Mouse (Mus musculus) adrenal gland, adult (tissue): Measurements from ENCODE around the gene Efs.
"Not testable (repeated sequence)": the region's sequence is repeated elsewhere in the genome, so short reads cannot be mapped to it uniquely, and the experiment has no call there.

Source experiments
- DNase-seq, 2 experiments: peaks; one replicate each; pipeline ENCODE4 v3.0.0; 2022 to 2023; ENCODE audit warnings: low spot score in 1 of 2; ENCODE audit not compliant: inconsistent age in 2 of 2

The Efs gene

GRCm38 (mm10) chr14:54925349-54926342 lies at the start of gene Efs:
Gene Efs, minus strand, starts transcription at chr14:54926126.
- DNase-seq: peak; percentile 31 to 70

- no peak for DNase-seq
Measured at GRCm38 (mm10) chr14:54974068-54974791, 48.3 kb upstream of the Efs start.

DNA sequence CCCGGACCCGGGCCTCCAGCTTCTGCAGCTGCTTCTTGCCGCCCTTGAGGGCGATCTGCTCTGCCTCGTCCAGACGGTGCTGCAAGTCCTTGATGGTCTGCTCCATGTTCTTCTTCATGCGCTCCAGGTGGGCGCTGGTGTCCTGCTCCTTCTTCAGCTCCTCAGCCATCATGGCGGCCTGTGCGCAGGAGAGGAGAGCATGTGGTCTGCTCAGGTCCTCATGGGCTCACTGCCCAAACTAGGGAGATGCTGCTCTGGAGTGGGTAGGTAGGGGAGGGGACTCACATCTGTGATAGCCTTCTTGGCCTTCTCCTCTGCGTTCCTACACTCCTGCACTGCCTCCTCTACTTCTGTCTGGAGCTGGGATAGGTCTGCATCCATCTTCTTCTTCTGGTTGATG lies 46.9 kb upstream of the Efs start:
- DNase-seq: not testable (repeated sequence)

GRCm38 (mm10) chr14:54968344-54968743 lies 42.4 kb upstream of the Efs start:
- DNase-seq: no peak

DNA sequence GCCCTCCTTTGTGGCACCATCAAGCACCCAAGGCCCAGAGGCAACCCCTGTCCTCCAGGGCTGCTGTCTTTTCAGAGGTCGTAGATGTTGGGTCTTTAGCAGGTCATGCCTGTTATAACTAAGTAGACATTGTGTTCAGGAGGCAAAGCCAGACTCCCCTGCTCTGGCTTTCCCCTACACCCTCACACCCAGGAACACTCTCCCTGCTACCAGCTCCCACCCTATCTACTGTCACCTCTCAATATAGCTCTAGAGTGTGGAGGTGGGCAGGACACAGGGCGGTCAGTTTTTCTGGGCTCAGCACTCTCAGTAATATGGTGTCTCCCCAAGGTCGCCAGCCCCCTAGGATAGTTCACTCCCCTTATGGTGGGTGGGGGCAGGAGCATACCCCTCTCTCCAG lies 41.9 kb upstream of the Efs start:
- no peak for DNase-seq

- no peak for DNase-seq
Measured at GRCm38 (mm10) chr14:54966320-54966977, 40.5 kb upstream of the Efs start, which contains the start of gene Myh6. Gene Myh6, minus strand, starts transcription at chr14:54966927.

DNA sequence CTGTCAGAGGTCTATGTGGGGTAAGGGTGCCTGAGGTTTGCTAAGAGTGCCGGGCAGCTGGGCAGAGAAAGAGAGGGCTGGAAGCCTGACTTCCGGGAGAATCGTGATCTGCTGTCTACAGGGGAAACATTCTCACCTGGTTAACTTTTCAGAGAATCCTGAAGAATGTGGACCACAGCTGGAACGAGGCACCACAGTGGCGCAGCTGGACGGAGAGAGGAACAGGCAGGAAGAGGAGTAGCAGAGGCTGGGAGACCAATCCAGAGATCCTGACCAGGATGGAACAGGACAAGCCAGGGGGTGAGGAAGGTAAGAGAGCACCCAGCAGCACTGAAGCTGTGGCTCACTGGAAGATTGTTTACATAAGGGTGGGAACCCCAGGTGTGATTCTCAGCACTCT lies 39.7 kb upstream of the Efs start:
- no peak for DNase-seq

- no peak for DNase-seq
Measured at GRCm38 (mm10) chr14:54965044-54965443, 39.1 kb upstream of the Efs start.

GRCm38 (mm10) chr14:54963727-54964126 lies 37.8 kb upstream of the Efs start:
- DNase-seq: no peak

GRCm38 (mm10) chr14:54962714-54963113 lies 36.8 kb upstream of the Efs start:
- DNase-seq: no peak

DNA sequence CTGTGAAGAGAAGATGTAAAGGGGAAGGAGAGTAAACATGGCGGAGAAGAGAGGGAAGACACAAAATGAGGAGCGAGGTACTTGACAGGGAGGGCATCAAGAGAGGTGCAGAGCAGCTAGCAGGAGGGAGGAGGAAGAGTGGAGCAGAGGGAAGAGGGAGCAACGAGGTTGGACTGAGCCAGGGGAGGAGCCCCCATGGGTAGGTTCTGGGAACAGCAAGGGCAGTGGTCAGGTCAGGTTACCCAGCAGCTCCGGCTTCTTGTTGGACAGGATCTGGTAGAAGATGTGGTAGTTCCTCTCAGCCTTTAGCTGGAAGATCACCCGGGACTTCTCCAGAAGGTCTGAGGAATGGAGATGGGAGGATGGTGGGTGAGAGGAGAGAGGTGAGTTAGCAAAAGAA lies 35.6 kb upstream of the Efs start:
- no peak for DNase-seq

GRCm38 (mm10) chr14:54960769-54961168 lies 34.8 kb upstream of the Efs start:
- no peak for DNase-seq

DNA sequence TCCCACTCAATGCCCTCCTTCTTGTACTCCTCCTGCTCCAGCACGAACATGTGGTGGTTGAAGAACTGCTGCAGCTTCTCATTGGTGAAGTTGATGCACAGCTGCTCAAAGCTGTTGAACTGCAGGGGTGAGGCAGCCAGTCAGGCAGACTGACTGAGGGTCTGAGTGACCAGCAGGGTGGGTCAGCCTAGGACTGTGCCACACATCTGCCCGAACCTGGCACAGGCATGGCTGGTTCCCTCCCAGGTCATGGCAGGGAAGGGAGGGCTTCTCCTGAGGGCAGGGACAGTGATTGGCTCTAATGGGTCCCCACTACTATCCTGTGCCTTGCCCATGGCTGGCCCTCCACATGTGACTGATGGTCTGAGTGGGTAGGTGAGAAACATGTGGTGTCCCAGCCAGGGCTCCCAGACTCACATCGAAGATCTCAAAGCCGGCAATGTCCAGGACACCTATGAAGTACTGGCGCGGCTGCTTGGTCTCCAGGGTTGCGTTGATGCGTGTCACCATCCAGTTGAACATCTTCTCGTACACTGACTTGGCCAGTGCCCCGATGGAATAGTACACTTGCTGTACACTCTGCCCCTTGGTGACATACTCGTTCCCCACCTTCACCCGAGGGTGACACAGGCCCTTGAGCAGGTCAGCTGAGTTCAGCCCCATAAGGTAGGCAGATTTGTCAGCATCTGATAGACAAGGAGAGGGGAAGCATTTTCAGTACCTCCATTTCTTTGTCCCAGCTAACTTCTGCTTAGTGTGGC lies 34.1 kb upstream of the Efs start:
- not testable (repeated sequence) for DNase-seq

DNA sequence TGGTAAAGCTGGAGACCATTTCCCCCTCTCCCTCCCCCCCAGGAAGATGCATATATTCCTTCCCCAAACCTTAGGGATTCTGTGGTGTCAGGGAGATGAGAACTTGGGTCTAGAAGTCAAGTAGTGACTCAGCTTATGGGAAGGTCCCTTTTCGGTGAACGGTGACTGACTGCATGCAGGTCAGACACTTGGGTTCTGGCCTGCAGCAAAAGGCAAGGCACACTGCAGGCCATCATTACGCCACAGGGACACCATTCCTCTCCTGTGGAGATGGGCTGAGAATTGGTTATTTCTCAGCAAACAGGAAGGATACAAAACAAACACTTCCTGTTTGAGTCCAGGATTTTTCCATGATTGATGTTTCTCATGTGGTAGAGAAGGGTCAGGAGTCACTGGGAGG lies 33.3 kb upstream of the Efs start:
- no peak for DNase-seq

GRCm38 (mm10) chr14:54958503-54958902 lies 32.6 kb upstream of the Efs start:
- no peak for DNase-seq

GRCm38 (mm10) chr14:54956533-54956932 lies 30.6 kb upstream of the Efs start:
- DNase-seq: no peak

DNA sequence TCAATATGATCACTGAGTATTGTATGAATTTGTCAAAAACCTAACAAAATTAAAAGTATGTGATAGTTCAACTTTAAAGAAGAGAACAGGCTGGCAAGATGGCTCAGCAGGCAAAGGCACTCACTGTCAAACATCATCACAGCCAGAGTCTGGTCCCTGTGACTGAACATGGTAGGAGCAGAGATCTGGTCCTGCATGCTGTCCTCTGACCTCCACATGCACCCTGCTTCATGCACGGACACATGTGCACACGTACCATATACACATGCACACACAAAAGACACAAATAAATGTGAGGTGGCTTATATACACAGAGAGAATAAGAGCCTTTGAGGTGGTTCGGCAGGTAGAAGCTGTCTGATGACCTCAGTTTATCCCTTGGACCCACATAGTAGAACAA lies 29.6 kb upstream of the Efs start:
- no peak for DNase-seq

GRCm38 (mm10) chr14:54954474-54954873 lies 28.5 kb upstream of the Efs start:
- no peak for DNase-seq

GRCm38 (mm10) chr14:54953664-54954206 lies 27.8 kb upstream of the Efs start:
- no peak for DNase-seq

DNA sequence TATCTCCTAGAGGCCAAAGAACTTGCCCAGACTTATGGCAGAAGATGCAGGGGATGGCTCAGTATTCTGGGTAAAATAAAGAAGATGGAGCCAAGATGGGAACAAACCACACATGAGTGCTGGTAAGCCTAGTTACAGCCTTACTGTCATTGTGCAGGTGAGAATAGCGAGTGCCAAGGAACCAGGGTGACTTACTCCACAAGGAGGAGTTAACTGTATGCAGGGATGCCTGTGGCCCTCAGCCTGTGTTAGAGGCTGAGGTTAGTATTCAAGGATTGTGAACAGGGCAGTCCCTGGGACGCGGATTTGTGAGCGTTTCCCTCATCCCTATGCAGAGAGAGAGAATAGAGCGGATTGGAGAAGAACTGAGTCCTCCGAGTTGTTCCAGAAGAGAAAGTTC lies 25.7 kb upstream of the Efs start:
- DNase-seq: no peak
